ENCODE assay signal across 8 mouse cellular contexts in genomic region chr4:155943049-155943452, GRCm38 (mm10). TPM values are rescaled to one million over a fixed set of nuclear protein-coding genes. Genes with fewer than 3 reads are reported as not detected.
A peak's percentile ranks its signal among the peaks of the same experiment; 100 is the strongest.
DNase-seq lines count a peak whose midpoint lies in the region; ATAC-seq and TF ChIP-seq lines count a peak whose summit lies in the region.

No protein-coding gene starts in this region.

- ATAC-seq in embryonic facial prominence, embryonic 14.5 days (ENCODE audit: low read depth) = peak; percentile 31
- peak; percentile 30 for ATAC-seq in kidney, embryonic 15.5 days (replicated peaks; ENCODE audit: low FRiP score)
- ATAC-seq in liver, embryonic 13.5 days (ENCODE audit: low read depth) = peak; percentile 18; the same call in 1 of the 2 replicates
- ATAC-seq in midbrain, postnatal 0 days (ENCODE audit: low FRiP score) = peak; percentile 55; the same call in 1 of the 2 replicates

- H3K27me3 ChIP-seq in embryonic facial prominence, embryonic 14.5 days (replicated peaks; ENCODE audit: control insufficient read depth, insufficient read depth, low read length) = no peaks in the 10 kb centered on the region
- no peaks in the 10 kb centered on the region for H3K27me3 ChIP-seq in heart, adult 2 months (ENCODE audit: control insufficient read depth, insufficient read depth, low read length)
- no peaks in the 10 kb centered on the region for H3K27me3 ChIP-seq in kidney, embryonic 15.5 days
- H3K27me3 ChIP-seq in liver, embryonic 13.5 days = peaks cover 22% of the 10 kb centered on the region; the same call in 1 of the 2 replicates
- no peaks in the 10 kb centered on the region for H3K27me3 ChIP-seq in midbrain, postnatal 0 days (ENCODE audit: insufficient read depth, low read length)

- peak; percentile 15 for DNase-seq in thymus, postnatal 0 days (ENCODE audit: low spot score)
- DNase-seq in thymus, postnatal 4 days = no peak
- peak; percentile 26 for DNase-seq in embryonic facial prominence, embryonic 14.5 days (ENCODE audit: low spot score)
- peak in 1 of 2 experiments; percentile 61 for DNase-seq in heart, adult 2 months
- DNase-seq in liver, embryonic 13.5 days = no peak
- peak; percentile 49 for DNase-seq in midbrain, postnatal 0 days (ENCODE audit: low spot score)
- DNase-seq in ovary, adult 18-20 months (ENCODE audit: low spot score) = no peak

- TF ChIP-seq POLR2A in heart, adult 2 months (IDR thresholded peaks at IDR 0.05; ENCODE audit: insufficient read depth, low read depth, low read length) = no peak

- peaks cover 9% of the 10 kb centered on the region for H3K79me2 ChIP-seq in heart, adult 2 months (replicated peaks; ENCODE audit: control insufficient read depth, insufficient read depth, low read length)

- H3K4me1 ChIP-seq in embryonic facial prominence, embryonic 14.5 days (ENCODE audit: control insufficient read depth, insufficient read depth, low read length) = peaks cover 14% of the 10 kb centered on the region
- peaks cover 10% of the 10 kb centered on the region for H3K4me1 ChIP-seq in heart, adult 2 months (ENCODE audit: control insufficient read depth, insufficient read depth, low read length)
- peaks cover 23% of the 10 kb centered on the region for H3K4me1 ChIP-seq in kidney, embryonic 15.5 days
- peaks cover 43% of the 10 kb centered on the region for H3K4me1 ChIP-seq in liver, embryonic 13.5 days (replicated peaks)
- H3K4me1 ChIP-seq in midbrain, postnatal 0 days (ENCODE audit: insufficient read depth, low read length) = peaks cover 6% of the 10 kb centered on the region; the same call in 1 of the 2 replicates

- no peak for TF ChIP-seq EP300 in heart, adult 2 months (IDR thresholded peaks at IDR 0.05; ENCODE audit: insufficient read depth, low read depth, low read length)

- peak overlapping the region; percentile 94 for H3K4me2 ChIP-seq in embryonic facial prominence, embryonic 14.5 days (ENCODE audit: low read depth, low read length)
- H3K4me2 ChIP-seq in kidney, embryonic 15.5 days = peak overlapping the region; percentile 78
- peak overlapping the region; percentile 82 for H3K4me2 ChIP-seq in liver, embryonic 13.5 days
- peak overlapping the region; percentile 92 for H3K4me2 ChIP-seq in midbrain, postnatal 0 days (ENCODE audit: low read depth, low read length, poor library complexity, severe bottlenecking)

- WGBS in embryonic facial prominence, embryonic 14.5 days = under 1% methylated on average over 16 of the region's 17 CpGs
- WGBS in heart, adult 2 months = 0% methylated on average over 17 of the region's 17 CpGs
- under 1% methylated on average over 17 of the region's 17 CpGs for WGBS in kidney, embryonic 15.5 days
- WGBS in liver, embryonic 13.5 days (ENCODE audit: insufficient replicate concordance) = 3% methylated on average over 17 of the region's 17 CpGs
- 1% methylated on average over 17 of the region's 17 CpGs for WGBS in midbrain, postnatal 0 days

- peak overlapping the region; percentile 94 for H3K4me3 ChIP-seq in embryonic facial prominence, embryonic 14.5 days (ENCODE audit: low read depth, low read length)
- H3K4me3 ChIP-seq in heart, adult 2 months = peak overlapping the region; percentile 97
- peak overlapping the region; percentile 99 for H3K4me3 ChIP-seq in kidney, embryonic 15.5 days (replicated peaks)
- H3K4me3 ChIP-seq in liver, embryonic 13.5 days (replicated peaks) = peak overlapping the region; percentile 90
- peak overlapping the region; percentile 93 for H3K4me3 ChIP-seq in midbrain, postnatal 0 days (ENCODE audit: low read depth, low read length)

- no peak for TF ChIP-seq CTCF in heart, adult 2 months (IDR thresholded peaks at IDR 0.05)
- TF ChIP-seq CTCF in midbrain, postnatal 0 days (IDR thresholded peaks at IDR 0.05) = 0 out of 2 replicates have a peak, but pooled peaks have one; percentile 1

- peak overlapping the region; percentile 94 for H3K9ac ChIP-seq in embryonic facial prominence, embryonic 14.5 days (ENCODE audit: low read depth, low read length)
- peak overlapping the region; percentile 76 for H3K9ac ChIP-seq in heart, adult 2 months (ENCODE audit: low read depth, low read length)
- H3K9ac ChIP-seq in kidney, embryonic 15.5 days = peak overlapping the region; percentile 95
- H3K9ac ChIP-seq in liver, embryonic 13.5 days = peak overlapping the region; percentile 94
- H3K9ac ChIP-seq in midbrain, postnatal 0 days (replicated peaks; ENCODE audit: low read length, poor library complexity, severe bottlenecking) = peak overlapping the region; percentile 75

- H3K9me3 ChIP-seq in embryonic facial prominence, embryonic 14.5 days (ENCODE audit: control insufficient read depth, low read length) = no peaks in the 10 kb centered on the region
- no peaks in the 10 kb centered on the region for H3K9me3 ChIP-seq in kidney, embryonic 15.5 days (replicated peaks)
- no peaks in the 10 kb centered on the region for H3K9me3 ChIP-seq in liver, embryonic 13.5 days (replicated peaks)
- H3K9me3 ChIP-seq in midbrain, postnatal 0 days (ENCODE audit: low read length) = no peaks in the 10 kb centered on the region

- peak overlapping the region; percentile 86 for H3K27ac ChIP-seq in embryonic facial prominence, embryonic 14.5 days (replicated peaks; ENCODE audit: low read depth, low read length)
- peak overlapping the region; percentile 93 for H3K27ac ChIP-seq in heart, adult 2 months
- H3K27ac ChIP-seq in kidney, embryonic 15.5 days = peak overlapping the region; percentile 88
- H3K27ac ChIP-seq in liver, embryonic 13.5 days = peak overlapping the region; percentile 76; the same call in 1 of the 2 replicates
- peak overlapping the region; percentile 80 for H3K27ac ChIP-seq in midbrain, postnatal 0 days (ENCODE audit: low read depth, low read length)

- intact Hi-C loops in heart, adult 2 months (cut with DNase I) = loop anchor here (1.0 to 5.0 kb wide), 4 partner anchors 49 to 112 kb away; partner anchors contain the start of genes Aurkaip1, B3galt6, Cptp and Ints11

- H3K36me3 ChIP-seq in embryonic facial prominence, embryonic 14.5 days (ENCODE audit: control insufficient read depth, insufficient read depth, low read length) = peaks cover 17% of the 10 kb centered on the region
- peaks cover 12% of the 10 kb centered on the region for H3K36me3 ChIP-seq in heart, adult 2 months (ENCODE audit: control insufficient read depth, insufficient read depth, low read length)
- H3K36me3 ChIP-seq in kidney, embryonic 15.5 days = peaks cover 16% of the 10 kb centered on the region
- H3K36me3 ChIP-seq in liver, embryonic 13.5 days = peaks cover 20% of the 10 kb centered on the region
- H3K36me3 ChIP-seq in midbrain, postnatal 0 days (ENCODE audit: insufficient read depth, low read length) = 0 out of 2 replicates have a peak, but pooled peaks cover 6% of the 10 kb centered on the region

RNA-seq across cellular contexts. Expression of gene Ube2j2, which starts 0.6 kb away (rescaled TPM):
- 117 and 128 TPM in 2 replicates for polyA plus RNA-seq in thymus, postnatal 0 days (2015; fragmentation: Nextera tagmentation; extraction: Ambion mirVana)
- 107 and 113 TPM in 2 replicates for polyA plus RNA-seq in embryonic facial prominence, embryonic 14.5 days (2014; fragmentation: Nextera tagmentation; extraction: Ambion mirVana)
- 10 to 100 TPM; 55.8 to 56.7 TPM for total RNA-seq in heart, adult 2 months (2021)
- polyA plus RNA-seq in heart, adult 2 months (2012; rRNA removed) = 29.7 and 35.3 TPM in 2 replicates
- polyA plus RNA-seq in kidney, embryonic 15.5 days (2015; fragmentation: Nextera tagmentation; extraction: Ambion mirVana) = 110 and 113 TPM in 2 replicates
- polyA plus RNA-seq in liver, embryonic 13.5 days (2015; fragmentation: Nextera tagmentation; extraction: Ambion mirVana) = 68.1 and 70.3 TPM in 2 replicates
- total RNA-seq in midbrain, postnatal 0 days (2014; rRNA removed) = 76.5 and 82.0 TPM in 2 replicates
- 125 and 138 TPM in 2 replicates for polyA plus RNA-seq in midbrain, postnatal 0 days (2015; fragmentation: Nextera tagmentation; extraction: Ambion mirVana)

RNA-seq across cellular contexts. Expression of gene C1qtnf12, which starts 19.1 kb away (rescaled TPM):
- 14.9 and 19.3 TPM in 2 replicates for polyA plus RNA-seq in thymus, postnatal 0 days (2015; fragmentation: Nextera tagmentation; extraction: Ambion mirVana)
- 49.9 and 52.7 TPM in 2 replicates for polyA plus RNA-seq in embryonic facial prominence, embryonic 14.5 days (2014; fragmentation: Nextera tagmentation; extraction: Ambion mirVana)
- 10 to 100 TPM; 16.6 to 17.9 TPM for total RNA-seq in heart, adult 2 months (2021)
- polyA plus RNA-seq in heart, adult 2 months (2012; rRNA removed) = 17.2 and 21.8 TPM in 2 replicates
- polyA plus RNA-seq in kidney, embryonic 15.5 days (2015; fragmentation: Nextera tagmentation; extraction: Ambion mirVana) = 118 and 121 TPM in 2 replicates
- polyA plus RNA-seq in liver, embryonic 13.5 days (2015; fragmentation: Nextera tagmentation; extraction: Ambion mirVana) = 55.3 and 58.7 TPM in 2 replicates
- 11.7 and 13.3 TPM in 2 replicates for total RNA-seq in midbrain, postnatal 0 days (2014; rRNA removed)
- 11.7 and 14.8 TPM in 2 replicates for polyA plus RNA-seq in midbrain, postnatal 0 days (2015; fragmentation: Nextera tagmentation; extraction: Ambion mirVana)

RNA-seq across cellular contexts. Expression of gene B3galt6, which starts 49.4 kb away (rescaled TPM):
- polyA plus RNA-seq in thymus, postnatal 0 days (2015; fragmentation: Nextera tagmentation; extraction: Ambion mirVana) = 8.4 and 10.7 TPM in 2 replicates
- polyA plus RNA-seq in embryonic facial prominence, embryonic 14.5 days (2014; fragmentation: Nextera tagmentation; extraction: Ambion mirVana) = 14.7 and 17.5 TPM in 2 replicates
- 1 to 10 TPM; 2.5 to 3.0 TPM for total RNA-seq in heart, adult 2 months (2021)
- polyA plus RNA-seq in heart, adult 2 months (2012; rRNA removed) = 2.7 and 3.6 TPM in 2 replicates
- polyA plus RNA-seq in kidney, embryonic 15.5 days (2015; fragmentation: Nextera tagmentation; extraction: Ambion mirVana) = 17.5 and 18.1 TPM in 2 replicates
- 5.5 and 6.2 TPM in 2 replicates for polyA plus RNA-seq in liver, embryonic 13.5 days (2015; fragmentation: Nextera tagmentation; extraction: Ambion mirVana)
- 52.5 and 57.2 TPM in 2 replicates for total RNA-seq in midbrain, postnatal 0 days (2014; rRNA removed)
- polyA plus RNA-seq in midbrain, postnatal 0 days (2015; fragmentation: Nextera tagmentation; extraction: Ambion mirVana) = 31.1 and 32.2 TPM in 2 replicates

RNA-seq across cellular contexts. Expression of gene Sdf4, which starts 49.6 kb away (rescaled TPM):
- 187 and 194 TPM in 2 replicates for polyA plus RNA-seq in thymus, postnatal 0 days (2015; fragmentation: Nextera tagmentation; extraction: Ambion mirVana)
- 164 and 181 TPM in 2 replicates for polyA plus RNA-seq in embryonic facial prominence, embryonic 14.5 days (2014; fragmentation: Nextera tagmentation; extraction: Ambion mirVana)
- total RNA-seq in heart, adult 2 months (2021) = 10 to 100 TPM; 79.2 to 91.0 TPM
- polyA plus RNA-seq in heart, adult 2 months (2012; rRNA removed) = 23.7 and 37.1 TPM in 2 replicates
- 158 and 161 TPM in 2 replicates for polyA plus RNA-seq in kidney, embryonic 15.5 days (2015; fragmentation: Nextera tagmentation; extraction: Ambion mirVana)
- 88.2 and 91.6 TPM in 2 replicates for polyA plus RNA-seq in liver, embryonic 13.5 days (2015; fragmentation: Nextera tagmentation; extraction: Ambion mirVana)
- total RNA-seq in midbrain, postnatal 0 days (2014; rRNA removed) = 84.8 and 105 TPM in 2 replicates
- 111 and 112 TPM in 2 replicates for polyA plus RNA-seq in midbrain, postnatal 0 days (2015; fragmentation: Nextera tagmentation; extraction: Ambion mirVana)

RNA-seq across cellular contexts. Expression of gene Acap3, which starts 51.4 kb away (rescaled TPM):
- polyA plus RNA-seq in thymus, postnatal 0 days (2015; fragmentation: Nextera tagmentation; extraction: Ambion mirVana) = 9.7 and 11.6 TPM in 2 replicates
- polyA plus RNA-seq in embryonic facial prominence, embryonic 14.5 days (2014; fragmentation: Nextera tagmentation; extraction: Ambion mirVana) = 23.9 and 24.2 TPM in 2 replicates
- total RNA-seq in heart, adult 2 months (2021) = 10 to 100 TPM in 1 of 2 experiments, 1 to 10 TPM in 1; 9.7 to 11.3 TPM
- 19.2 and 20.0 TPM in 2 replicates for polyA plus RNA-seq in heart, adult 2 months (2012; rRNA removed)
- polyA plus RNA-seq in kidney, embryonic 15.5 days (2015; fragmentation: Nextera tagmentation; extraction: Ambion mirVana) = 17.3 and 18.7 TPM in 2 replicates
- 7.6 and 7.8 TPM in 2 replicates for polyA plus RNA-seq in liver, embryonic 13.5 days (2015; fragmentation: Nextera tagmentation; extraction: Ambion mirVana)
- 82.6 and 99.3 TPM in 2 replicates for total RNA-seq in midbrain, postnatal 0 days (2014; rRNA removed)
- polyA plus RNA-seq in midbrain, postnatal 0 days (2015; fragmentation: Nextera tagmentation; extraction: Ambion mirVana) = 63.3 and 64.5 TPM in 2 replicates

Comparison
In these comparisons a context has a peak if more than half of its experiments do, and no peak if none do; other contexts are left out.
1. DNase-seq: peak in thymus, postnatal 0 days (single experiment), embryonic facial prominence, embryonic 14.5 days (single experiment) and midbrain, postnatal 0 days (single experiment); none in thymus, postnatal 4 days (single experiment), liver, embryonic 13.5 days (single experiment) and ovary, adult 18-20 months (single experiment).
2. Peak in every context shown above with its lines, with median percentiles within 50 percentile points of each other: ATAC-seq, H3K27ac ChIP-seq, H3K4me2 ChIP-seq, H3K4me3 ChIP-seq and H3K9ac ChIP-seq.